Mouse (Mus musculus) liver, embryonic 16.5 days (tissue): ENCODE measurements around the gene Rnf187. TPM values are rescaled to one million over a fixed set of nuclear protein-coding genes. Genes with fewer than 3 reads are reported as not detected.

Experiments
- ATAC-seq: fragments of 200-750 bp; cut with Nextera tagmentation; 2 replicates; pipeline ENCODE4 v1.8.0; 2017; ENCODE audit warnings: low read depth, mild to moderate bottlenecking, moderate number of reproducible peaks, moderate library complexity
- H3K27ac ChIP-seq: fragments of 300-500 bp; sonication (generic); 2 replicates; pipeline ENCODE4 v1.5.1; 2014; ENCODE audit warnings: mild to moderate bottlenecking, low read length
- H3K27me3 ChIP-seq: fragments of 300-500 bp; sonication (generic); 2 replicates; pipeline ENCODE4 v1.6.1; 2014; ENCODE audit warnings: low read depth, low read length, mixed read lengths; ENCODE audit not compliant: control insufficient read depth, insufficient read depth
- H3K36me3 ChIP-seq: fragments of 300-500 bp; sonication (generic); 2 replicates; pipeline ENCODE4 v1.6.1; 2014; ENCODE audit warnings: mild to moderate bottlenecking; ENCODE audit not compliant: control insufficient read depth, insufficient read depth
- H3K4me1 ChIP-seq: fragments of 300-500 bp; sonication (generic); 2 replicates; pipeline ENCODE4 v1.6.1; 2014; ENCODE audit warnings: low read depth, low read length, mixed read lengths; ENCODE audit not compliant: control insufficient read depth
- H3K4me2 ChIP-seq: fragments of 300-500 bp; sonication (generic); 2 replicates; pipeline ENCODE4 v1.6.1; 2014; ENCODE audit warnings: low read depth, low read length, mixed read lengths
- H3K4me3 ChIP-seq: fragments of 300-500 bp; sonication (generic); 2 replicates; pipeline ENCODE4 v1.5.1; 2014; ENCODE audit warnings: low read depth, mild to moderate bottlenecking, low read length
- H3K9ac ChIP-seq: fragments of 300-500 bp; sonication (generic); 2 replicates; pipeline ENCODE4 v1.6.1; 2014; ENCODE audit warnings: low read depth, low read length
- H3K9me3 ChIP-seq: fragments of 300-500 bp; sonication (generic); replicated peaks from 2 replicates; pipeline ENCODE4 v1.6.1; 2016; ENCODE audit warnings: low read length; ENCODE audit not compliant: control insufficient read depth
- WGBS: fragments of 180-500 bp; shearing (Covaris S2); extraction: QIAGEN DNeasy Blood & Tissue Kit; methylation state at CpG from one replicate; pipeline ENCODE4 v1.1.7; 2014; ENCODE audit not compliant: insufficient replicate concordance; 5-methylcytosine and 5-hydroxymethylcytosine counted together
- polyA plus RNA-seq: library from polyadenylated mRNA; unstranded; fragments of >200 nt; fragmentation: Nextera tagmentation; extraction: Ambion mirVana; gene quantifications from 2 replicates; pipeline ENCODE4 v1.2.1, GENCODE M21; 2015

Gene Rnf187
- polyA plus RNA-seq, 1 experiment from 2014 or later, result 81.7 TPM

GRCm38 (mm10) chr11:58922420-58922819 lies 16.3 kb downstream of the Rnf187 start:
- Histone ChIP-seq H3K9me3 (no peaks in the 10 kb centered on the region), H3K9ac (no peak overlapping the region), H3K4me2 (no peak overlapping the region), H3K27me3 (no peaks in the 10 kb centered on the region), H3K27ac (no peak overlapping the region), H3K4me1 (peaks cover 14% of the 10 kb centered on the region), H3K4me3 (no peak overlapping the region), H3K36me3 (peaks cover 19% of the 10 kb centered on the region)
- WGBS, result 82% methylated on average over 9 of the region's 9 CpGs
- no peak for ATAC-seq

DNA sequence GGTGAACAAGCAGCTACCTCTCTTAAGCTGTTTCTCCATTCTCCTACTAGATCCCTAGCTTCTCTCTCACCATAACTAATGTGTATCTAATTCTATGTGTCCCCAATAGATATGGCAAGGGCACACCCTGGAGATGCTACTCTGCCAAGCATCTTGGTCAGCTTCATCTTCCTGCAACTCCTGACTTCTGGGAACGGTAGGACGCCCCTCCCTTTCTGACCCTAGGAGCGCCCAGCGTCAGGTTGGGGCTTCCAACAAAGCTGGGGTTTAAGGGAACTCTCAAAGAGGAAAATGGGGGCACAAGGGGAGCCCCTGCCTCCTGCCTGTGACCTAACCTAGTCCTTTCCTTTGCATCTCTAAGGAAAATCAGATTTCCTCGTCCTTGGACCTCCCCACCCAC lies 20.0 kb downstream of the Rnf187 start:
- Histone ChIP-seq H3K9me3 (no peaks in the 10 kb centered on the region), H3K4me3 (peak overlapping the region; percentile 69), H3K4me2 (peak overlapping the region; percentile 76), H3K9ac (peak overlapping the region; percentile 78), H3K4me1 (peaks cover 43% of the 10 kb centered on the region), H3K27me3 (no peaks in the 10 kb centered on the region), H3K27ac (peak overlapping the region; percentile 94), H3K36me3 (peaks cover 19% of the 10 kb centered on the region)
- no peak for ATAC-seq
- WGBS, result 33% methylated on average over 5 of the region's 5 CpGs

DNA sequence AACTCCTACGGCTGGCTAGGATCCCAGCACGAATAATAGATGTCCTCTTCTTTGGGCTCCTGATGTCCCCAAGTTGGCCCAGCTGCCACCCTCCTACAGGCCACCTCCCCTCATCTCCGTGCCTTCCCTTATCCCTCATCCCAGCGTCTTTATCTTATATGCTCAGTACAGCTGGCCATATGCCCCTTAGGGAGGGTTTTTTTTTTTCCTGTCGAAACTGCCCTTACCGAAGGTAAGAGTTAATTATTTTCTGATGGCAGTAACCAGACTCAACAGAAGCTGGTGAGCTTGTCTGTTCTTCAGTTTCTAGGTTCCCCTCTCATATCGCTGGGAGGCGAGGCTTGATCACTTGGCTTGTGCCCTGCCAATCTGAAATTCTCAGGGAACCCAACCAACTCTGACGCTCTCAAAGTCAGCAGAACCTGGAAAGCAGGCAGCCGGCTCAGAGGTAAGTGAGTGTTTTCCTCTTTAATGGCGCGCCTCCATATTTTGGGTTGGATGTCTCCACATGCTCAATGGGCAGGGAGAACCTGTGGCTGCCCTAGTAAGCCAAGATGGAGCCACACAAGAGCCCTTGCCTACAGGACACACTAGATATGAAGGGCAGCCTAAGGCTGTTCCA lies 20.9 kb downstream of the Rnf187 start, which contains the start of gene Btnl10:
Gene Btnl10 (plus strand): TSS at position 164 of the 622 bp plus-strand sequence.
- Histone ChIP-seq H3K27me3 (no peaks in the 10 kb centered on the region), H3K9ac (peak within 1 kb of the TSS; percentile 78), H3K27ac (peak within 1 kb of the TSS; percentile 94), H3K4me2 (peak within 1 kb of the TSS; percentile 76), H3K9me3 (no peaks in the 10 kb centered on the region), H3K36me3 (peaks cover 17% of the 10 kb centered on the region), H3K4me3 (peak within 1 kb of the TSS; percentile 69), H3K4me1 (peaks cover 52% of the 10 kb centered on the region)
- ATAC-seq, result peak; percentile 85
- WGBS, result 32% methylated on average over 12 of the region's 12 CpGs

GRCm38 (mm10) chr11:58916879-58917744 lies 21.6 kb downstream of the Rnf187 start:
- Histone ChIP-seq H3K4me1 (peaks cover 60% of the 10 kb centered on the region), H3K27me3 (no peaks in the 10 kb centered on the region), H3K9ac (peak overlapping the region; percentile 78), H3K27ac (peak overlapping the region; percentile 94), H3K4me2 (peak overlapping the region; percentile 76), H3K9me3 (no peaks in the 10 kb centered on the region), H3K4me3 (peak overlapping the region; percentile 69), H3K36me3 (peaks cover 10% of the 10 kb centered on the region)
- ATAC-seq, result peak; percentile 47
- WGBS, result 24% methylated on average over 14 of the region's 14 CpGs

- no peaks in the 10 kb centered on the region for H3K9me3 ChIP-seq
These were observed 24.2 kb downstream of the Rnf187 start for GRCm38 (mm10) chr11:58914461-58915028.

DNA sequence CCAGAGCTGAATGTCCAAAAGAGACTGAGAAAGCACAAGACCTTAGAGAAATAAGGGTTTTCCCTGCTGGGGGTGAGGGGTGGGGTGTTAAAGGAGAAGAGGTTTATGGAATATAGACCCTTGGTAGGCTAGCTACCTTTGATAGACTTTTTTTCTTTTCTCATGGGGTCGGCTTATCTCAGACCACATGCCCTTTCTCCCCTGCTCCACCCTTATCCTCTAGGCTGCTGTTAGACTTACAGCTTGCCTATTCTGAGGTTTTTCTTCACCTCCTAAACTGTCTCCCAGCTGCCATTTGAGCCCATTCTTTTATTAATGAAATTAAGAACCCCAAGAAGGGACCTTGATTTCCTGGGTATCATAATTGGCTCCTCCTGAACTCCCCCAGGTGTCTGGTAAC lies 24.9 kb downstream of the Rnf187 start:
- no peaks in the 10 kb centered on the region for H3K9me3 ChIP-seq
- no peaks in the 10 kb centered on the region for H3K36me3 ChIP-seq
- H3K4me2 ChIP-seq, result peak overlapping the region; percentile 92
- peaks cover 52% of the 10 kb centered on the region for H3K4me1 ChIP-seq
- peak overlapping the region; percentile 98 for H3K27ac ChIP-seq
- 7% methylated on average over 1 of the region's 1 CpGs for WGBS
- H3K9ac ChIP-seq, result peak overlapping the region; percentile 83
- H3K27me3 ChIP-seq, result no peaks in the 10 kb centered on the region
- peak overlapping the region; percentile 60 for H3K4me3 ChIP-seq
- ATAC-seq, result peak; percentile 69

More at GRCm38 (mm10) chr11:58914461-58915028, 24.2 kb downstream of the Rnf187 start:
- H3K4me2 ChIP-seq, result peak overlapping the region; percentile 92
- H3K27ac ChIP-seq, result peak overlapping the region; percentile 98
- no peaks in the 10 kb centered on the region for H3K36me3 ChIP-seq
- H3K4me3 ChIP-seq, result peak overlapping the region; percentile 60
- H3K9ac ChIP-seq, result peak overlapping the region; percentile 83
- WGBS, result 5% methylated on average over 17 of the region's 17 CpGs
- peaks cover 55% of the 10 kb centered on the region for H3K4me1 ChIP-seq
- no peaks in the 10 kb centered on the region for H3K27me3 ChIP-seq
- peak; percentile 33 for ATAC-seq

GRCm38 (mm10) chr11:58904838-58905237 lies 33.9 kb downstream of the Rnf187 start:
- ATAC-seq, result no peak
- Histone ChIP-seq H3K4me1 (peaks cover 31% of the 10 kb centered on the region), H3K27me3 (no peaks in the 10 kb centered on the region), H3K9ac (no peak overlapping the region), H3K4me2 (peak overlapping the region; percentile 88), H3K4me3 (peak overlapping the region; percentile 90), H3K36me3 (peaks cover 16% of the 10 kb centered on the region), H3K27ac (peak overlapping the region; percentile 91; the same call in 1 of the 2 replicates), H3K9me3 (no peaks in the 10 kb centered on the region)
- WGBS, result 46% methylated on average over 6 of the region's 6 CpGs

DNA sequence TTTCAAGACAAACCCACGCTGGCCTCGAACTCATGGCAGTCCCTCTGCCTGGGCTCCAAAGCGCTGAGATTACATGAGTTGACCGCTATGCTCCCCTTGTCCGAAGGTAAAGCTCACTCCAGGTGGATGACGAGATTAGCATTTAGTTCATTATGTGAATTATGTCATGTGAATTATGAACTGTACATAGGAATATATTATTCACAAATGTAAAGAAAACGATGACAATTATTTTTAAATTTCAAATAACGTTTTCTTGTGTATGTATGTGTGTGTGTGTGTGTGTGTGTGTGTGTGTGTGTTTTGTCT lies 34.4 kb downstream of the Rnf187 start:
- Histone ChIP-seq H3K4me3 (peak overlapping the region; percentile 90), H3K9me3 (no peaks in the 10 kb centered on the region), H3K9ac (peak overlapping the region; percentile 73), H3K27me3 (no peaks in the 10 kb centered on the region), H3K27ac (peak overlapping the region; percentile 91), H3K4me2 (peak overlapping the region; percentile 88), H3K36me3 (peaks cover 19% of the 10 kb centered on the region), H3K4me1 (peaks cover 31% of the 10 kb centered on the region)
- under 1% methylated on average over 8 of the region's 8 CpGs for WGBS
- ATAC-seq, result 0 out of 2 replicates have a peak, but pooled peaks have one; percentile 0
